Mouse (Mus musculus): Measurements from ENCODE around the gene D10Wsu102e. TPM values are rescaled to one million over a fixed set of nuclear protein-coding genes. Genes with fewer than 3 reads are reported as not detected.
"Not testable (repeated sequence)": the region's sequence is repeated elsewhere in the genome, so short reads cannot be mapped to it uniquely, and the experiment has no call there.

D10Wsu102e gene
- total and polyA plus RNA-seq, 2 experiments: 0.13 to 0.28 TPM

- Histone ChIP-seq H3K9ac (ENCODE audit: low read depth, low read length) (no peak overlapping the region), H3K4me3 (ENCODE audit: insufficient read depth, low read depth, low read length) (no peak overlapping the region), H3K4me1 (ENCODE audit: control insufficient read depth, insufficient read depth, low read length) (no peaks in the 10 kb centered on the region), H3K36me3 (ENCODE audit: control insufficient read depth, insufficient read depth, low read length) (no peaks in the 10 kb centered on the region), H3K79me2 (ENCODE audit: control insufficient read depth, insufficient read depth, low read length) (no peaks in the 10 kb centered on the region), H3K27ac (replicated peaks; ENCODE audit: insufficient read depth, low read depth, low read length) (no peak overlapping the region), H3K27me3 (ENCODE audit: control insufficient read depth, insufficient read depth, low read length) (no peaks in the 10 kb centered on the region)
- no peak for DNase-seq (ENCODE audit: extremely low read depth, low read depth, low spot score)
- 89% methylated on average over 11 of the region's 11 CpGs for WGBS
- TF ChIP-seq POLR2A (IDR thresholded peaks at IDR 0.05; ENCODE audit: extremely low read depth, insufficient read depth, low read length) (no peak), CTCF (IDR thresholded peaks at IDR 0.05; ENCODE audit: low read depth, low read length) (no peak)
These were observed 45.0 kb downstream of the D10Wsu102e start for GRCm38 (mm10) chr10:83405031-83405430.

- WGBS: 92% methylated on average over 11 of the region's 11 CpGs
- no peak for DNase-seq (ENCODE audit: extremely low read depth, low read depth, low spot score)
These were observed 45.7 kb downstream of the D10Wsu102e start for GRCm38 (mm10) chr10:83405711-83406110.

GRCm38 (mm10) chr10:83407141-83407540 lies 47.1 kb downstream of the D10Wsu102e start:
- DNase-seq (ENCODE audit: extremely low read depth, low read depth, low spot score): no peak
- Histone ChIP-seq H3K27me3 (ENCODE audit: control insufficient read depth, insufficient read depth, low read length) (no peaks in the 10 kb centered on the region), H3K4me3 (ENCODE audit: insufficient read depth, low read depth, low read length) (no peak overlapping the region), H3K4me1 (ENCODE audit: control insufficient read depth, insufficient read depth, low read length) (no peaks in the 10 kb centered on the region), H3K9ac (ENCODE audit: low read depth, low read length) (no peak overlapping the region), H3K27ac (replicated peaks; ENCODE audit: insufficient read depth, low read depth, low read length) (no peak overlapping the region), H3K79me2 (ENCODE audit: control insufficient read depth, insufficient read depth, low read length) (no peaks in the 10 kb centered on the region), H3K36me3 (ENCODE audit: control insufficient read depth, insufficient read depth, low read length) (no peaks in the 10 kb centered on the region)
- TF ChIP-seq CTCF (IDR thresholded peaks at IDR 0.05; ENCODE audit: low read depth, low read length) (no peak), POLR2A (IDR thresholded peaks at IDR 0.05; ENCODE audit: extremely low read depth, insufficient read depth, low read length) (no peak)
- 98% methylated on average over 10 of the region's 10 CpGs for WGBS

More at GRCm38 (mm10) chr10:83405711-83406110, 45.7 kb downstream of the D10Wsu102e start:
- Histone ChIP-seq H3K4me3 (ENCODE audit: insufficient read depth, low read depth, low read length) (no peak overlapping the region), H3K9ac (ENCODE audit: low read depth, low read length) (no peak overlapping the region), H3K79me2 (ENCODE audit: control insufficient read depth, insufficient read depth, low read length) (no peaks in the 10 kb centered on the region), H3K27ac (replicated peaks; ENCODE audit: insufficient read depth, low read depth, low read length) (no peak overlapping the region), H3K27me3 (ENCODE audit: control insufficient read depth, insufficient read depth, low read length) (no peaks in the 10 kb centered on the region), H3K36me3 (ENCODE audit: control insufficient read depth, insufficient read depth, low read length) (no peaks in the 10 kb centered on the region), H3K4me1 (ENCODE audit: control insufficient read depth, insufficient read depth, low read length) (no peaks in the 10 kb centered on the region)
- no peak for TF ChIP-seq POLR2A (IDR thresholded peaks at IDR 0.05; ENCODE audit: extremely low read depth, insufficient read depth, low read length)
- no peak for TF ChIP-seq CTCF (IDR thresholded peaks at IDR 0.05; ENCODE audit: low read depth, low read length)

- H3K79me2 ChIP-seq (ENCODE audit: control insufficient read depth, insufficient read depth, low read length); H3K36me3 ChIP-seq (ENCODE audit: control insufficient read depth, insufficient read depth, low read length); H3K4me1 ChIP-seq (ENCODE audit: control insufficient read depth, insufficient read depth, low read length); DNase-seq (ENCODE audit: extremely low read depth, low read depth, low spot score); H3K9ac ChIP-seq (ENCODE audit: low read depth, low read length); H3K4me3 ChIP-seq (ENCODE audit: insufficient read depth, low read depth, low read length); H3K27me3 ChIP-seq (ENCODE audit: control insufficient read depth, insufficient read depth, low read length); H3K27ac ChIP-seq (replicated peaks; ENCODE audit: insufficient read depth, low read depth, low read length): not testable (repeated sequence)
- 95% methylated on average over 16 of the region's 16 CpGs for WGBS
These were observed 58.4 kb downstream of the D10Wsu102e start for GRCm38 (mm10) chr10:83418466-83418865.

- H3K4me3 ChIP-seq (ENCODE audit: insufficient read depth, low read depth, low read length): no peak overlapping the region
These were observed 88.6 kb downstream of the D10Wsu102e start for GRCm38 (mm10) chr10:83448582-83448981.

GRCm38 (mm10) chr10:83457531-83457930 lies 97.5 kb downstream of the D10Wsu102e start:
- 88% methylated on average over 3 of the region's 3 CpGs for WGBS
- Histone ChIP-seq H3K36me3 (ENCODE audit: control insufficient read depth, insufficient read depth, low read length) (no peaks in the 10 kb centered on the region), H3K27me3 (ENCODE audit: control insufficient read depth, insufficient read depth, low read length) (no peaks in the 10 kb centered on the region), H3K79me2 (ENCODE audit: control insufficient read depth, insufficient read depth, low read length) (no peaks in the 10 kb centered on the region), H3K9ac (ENCODE audit: low read depth, low read length) (no peak overlapping the region), H3K4me1 (ENCODE audit: control insufficient read depth, insufficient read depth, low read length) (no peaks in the 10 kb centered on the region), H3K27ac (replicated peaks; ENCODE audit: insufficient read depth, low read depth, low read length) (no peak overlapping the region), H3K4me3 (ENCODE audit: insufficient read depth, low read depth, low read length) (no peak overlapping the region)
- no peak for TF ChIP-seq POLR2A (IDR thresholded peaks at IDR 0.05; ENCODE audit: extremely low read depth, insufficient read depth, low read length)
- no peak for TF ChIP-seq CTCF (IDR thresholded peaks at IDR 0.05; ENCODE audit: low read depth, low read length)
- no peak for DNase-seq (ENCODE audit: extremely low read depth, low read depth, low spot score)

More at GRCm38 (mm10) chr10:83448582-83448981, 88.6 kb downstream of the D10Wsu102e start:
- Histone ChIP-seq H3K36me3 (ENCODE audit: control insufficient read depth, insufficient read depth, low read length) (no peaks in the 10 kb centered on the region), H3K9ac (ENCODE audit: low read depth, low read length) (no peak overlapping the region), H3K27ac (replicated peaks; ENCODE audit: insufficient read depth, low read depth, low read length) (no peak overlapping the region), H3K79me2 (ENCODE audit: control insufficient read depth, insufficient read depth, low read length) (no peaks in the 10 kb centered on the region), H3K4me1 (ENCODE audit: control insufficient read depth, insufficient read depth, low read length) (no peaks in the 10 kb centered on the region), H3K27me3 (ENCODE audit: control insufficient read depth, insufficient read depth, low read length) (no peaks in the 10 kb centered on the region)
- no peak for DNase-seq (ENCODE audit: extremely low read depth, low read depth, low spot score)
- TF ChIP-seq POLR2A (IDR thresholded peaks at IDR 0.05; ENCODE audit: extremely low read depth, insufficient read depth, low read length) (no peak), CTCF (IDR thresholded peaks at IDR 0.05; ENCODE audit: low read depth, low read length) (no peak)
- WGBS: 90% methylated on average over 7 of the region's 7 CpGs

Data from liver, adult 2 months (tissue).